Comparison of ENCODE assay signal across 8 mouse cellular contexts in genomic region chr2:179176835-179177530, GRCm38 (mm10).
DNase-seq lines count a peak whose midpoint lies in the region; ATAC-seq and TF ChIP-seq lines count a peak whose summit lies in the region.
"Not testable (repeated sequence)": the region's sequence is repeated elsewhere in the genome, so short reads cannot be mapped to it uniquely, and the experiment has no call there.

No protein-coding gene starts in this region.

- DNase-seq in ZHBTc4 (ENCODE audit: low read depth, low spot score), result peak; percentile 46
- DNase-seq in embryonic facial prominence, embryonic 14.5 days (ENCODE audit: low spot score); midbrain, postnatal 0 days (ENCODE audit: low spot score): not testable (repeated sequence)
- peak; percentile 52 for DNase-seq in heart, adult 11 months
- peak; percentile 31 for DNase-seq in kidney, postnatal 0 days (ENCODE audit: low spot score)
- DNase-seq in testis, postnatal 10 days (ENCODE audit: low spot score), result peak; percentile 8

- H3K36me3 ChIP-seq in embryonic facial prominence, embryonic 14.5 days (ENCODE audit: control insufficient read depth, insufficient read depth, low read length); hindbrain, embryonic 13.5 days; kidney, postnatal 0 days (ENCODE audit: insufficient read depth, low read length); lung, embryonic 16.5 days (ENCODE audit: control insufficient read depth, insufficient read depth, low read length); midbrain, postnatal 0 days (ENCODE audit: insufficient read depth, low read length): not testable (repeated sequence)

- 4% methylated on average over 26 of the region's 35 CpGs for WGBS in embryonic facial prominence, embryonic 14.5 days
- WGBS in hindbrain, embryonic 13.5 days, result 5% methylated on average over 19 of the region's 35 CpGs
- WGBS in kidney, postnatal 0 days, result 3% methylated on average over 27 of the region's 35 CpGs
- 7% methylated on average over 26 of the region's 35 CpGs for WGBS in lung, embryonic 16.5 days
- WGBS in midbrain, postnatal 0 days, result 12% methylated on average over 25 of the region's 35 CpGs

- peak; percentile 65; the same call in 1 of the 2 replicates for ATAC-seq in embryonic facial prominence, embryonic 14.5 days (ENCODE audit: low read depth)
- not testable (repeated sequence) for ATAC-seq in hindbrain, embryonic 13.5 days (ENCODE audit: low FRiP score); midbrain, postnatal 0 days (ENCODE audit: low FRiP score)
- ATAC-seq in kidney, postnatal 0 days (replicated peaks; ENCODE audit: low FRiP score, low read depth), result 0 out of 2 replicates have a peak, but pooled peaks have one; percentile 59
- ATAC-seq in lung, embryonic 16.5 days (ENCODE audit: low read depth), result 0 out of 2 replicates have a peak, but pooled peaks have one; percentile 56

- H3K4me1 ChIP-seq in embryonic facial prominence, embryonic 14.5 days (ENCODE audit: control insufficient read depth, insufficient read depth, low read length); hindbrain, embryonic 13.5 days (replicated peaks); kidney, postnatal 0 days (replicated peaks; ENCODE audit: insufficient read depth, low read length); lung, embryonic 16.5 days (replicated peaks; ENCODE audit: control insufficient read depth, insufficient read depth, low read length); midbrain, postnatal 0 days (ENCODE audit: insufficient read depth, low read length): not testable (repeated sequence)

- not testable (repeated sequence) for H3K9ac ChIP-seq in embryonic facial prominence, embryonic 14.5 days (ENCODE audit: low read depth, low read length); hindbrain, embryonic 13.5 days; kidney, postnatal 0 days (ENCODE audit: low read depth, low read length); lung, embryonic 16.5 days (ENCODE audit: low read length); midbrain, postnatal 0 days (replicated peaks; ENCODE audit: low read length, poor library complexity, severe bottlenecking)

- not testable (repeated sequence) for H3K9me3 ChIP-seq in embryonic facial prominence, embryonic 14.5 days (ENCODE audit: control insufficient read depth, low read length); hindbrain, embryonic 13.5 days; kidney, postnatal 0 days (replicated peaks; ENCODE audit: low read length); lung, embryonic 16.5 days (ENCODE audit: control insufficient read depth, low read length); midbrain, postnatal 0 days (ENCODE audit: low read length)

- H3K4me2 ChIP-seq in embryonic facial prominence, embryonic 14.5 days (ENCODE audit: low read depth, low read length), result peak overlapping the region; percentile 45
- peak overlapping the region; percentile 43 for H3K4me2 ChIP-seq in hindbrain, embryonic 13.5 days
- H3K4me2 ChIP-seq in kidney, postnatal 0 days (ENCODE audit: low read length), result peak overlapping the region; percentile 42
- H3K4me2 ChIP-seq in lung, embryonic 16.5 days (ENCODE audit: low read depth, low read length), result 0 out of 2 replicates have a peak overlapping the region, but pooled peaks have one; percentile 20
- not testable (repeated sequence) for H3K4me2 ChIP-seq in midbrain, postnatal 0 days (ENCODE audit: low read depth, low read length, poor library complexity, severe bottlenecking)

- H3K4me3 ChIP-seq in embryonic facial prominence, embryonic 14.5 days (ENCODE audit: low read depth, low read length), result peak overlapping the region; percentile 23
- peak overlapping the region; percentile 23 for H3K4me3 ChIP-seq in hindbrain, embryonic 13.5 days
- not testable (repeated sequence) for H3K4me3 ChIP-seq in kidney, postnatal 0 days (replicated peaks; ENCODE audit: low read depth, low read length); lung, embryonic 16.5 days (ENCODE audit: low read length)
- peak overlapping the region; percentile 19; the same call in 1 of the 2 replicates for H3K4me3 ChIP-seq in midbrain, postnatal 0 days (ENCODE audit: low read depth, low read length)

- not testable (repeated sequence) for H3K27ac ChIP-seq in embryonic facial prominence, embryonic 14.5 days (replicated peaks; ENCODE audit: low read depth, low read length); hindbrain, embryonic 13.5 days; kidney, postnatal 0 days; lung, embryonic 16.5 days (ENCODE audit: low read length); midbrain, postnatal 0 days (ENCODE audit: low read depth, low read length)

- H3K27me3 ChIP-seq in embryonic facial prominence, embryonic 14.5 days (replicated peaks; ENCODE audit: control insufficient read depth, insufficient read depth, low read length); kidney, postnatal 0 days (ENCODE audit: insufficient read depth, low read length); lung, embryonic 16.5 days (ENCODE audit: control insufficient read depth, insufficient read depth, low read depth, low read length); midbrain, postnatal 0 days (ENCODE audit: insufficient read depth, low read length): not testable (repeated sequence)
- peaks cover 20% of the 10 kb centered on the region for H3K27me3 ChIP-seq in hindbrain, embryonic 13.5 days

- TF ChIP-seq CTCF in kidney, postnatal 0 days (IDR thresholded peaks at IDR 0.05; ENCODE audit: low read depth); midbrain, postnatal 0 days (IDR thresholded peaks at IDR 0.05): not testable (repeated sequence)
